In genomic region chr4:57904211-57904610, GRCm38 (mm10) we compare ENCODE assay signal across 8 mouse cellular contexts. TPM values are rescaled to one million over a fixed set of nuclear protein-coding genes. Genes with fewer than 3 reads are reported as not detected.
DNase-seq lines count a peak whose midpoint lies in the region; ATAC-seq and TF ChIP-seq lines count a peak whose summit lies in the region.

No protein-coding gene starts in this region.

- TF ChIP-seq CTCF in cerebellum, adult 2 months (IDR thresholded peaks at IDR 0.05; ENCODE audit: borderline replicate concordance, insufficient read depth, low read depth, low read length) = peak; percentile 85

- DNase-seq in heart, adult 8-10 months (ENCODE audit: low spot score) = peak; percentile 68
- DNase-seq in cerebellum, adult 2 months = peak; percentile 33 to 56
- DNase-seq in intestine, embryonic 14.5 days (ENCODE audit: low spot score) = peak; percentile 81
- DNase-seq in left cerebral cortex, postnatal 4 days = peak; percentile 60
- peak; percentile 26 to 49 for DNase-seq in spleen, postnatal 14 days (ENCODE audit: low spot score in 2 of 2)

- intact Hi-C loops in left cerebral cortex, postnatal 4 days (cut with DNase I) = loop anchor here (5.0 to 10.0 kb wide), 3 partner anchors 173 to 341 kb away; no protein-coding TSS in a partner anchor

- TF ChIP-seq POLR2A in cerebellum, adult 2 months (IDR thresholded peaks at IDR 0.05; ENCODE audit: borderline replicate concordance, insufficient read depth, low read length) = no peak

- no peak overlapping the region for H3K4me2 ChIP-seq in heart, embryonic 11.5 days
- H3K4me2 ChIP-seq in forebrain, embryonic 16.5 days (ENCODE audit: low read length) = no peak overlapping the region
- H3K4me2 ChIP-seq in intestine, embryonic 14.5 days (ENCODE audit: low read length) = no peak overlapping the region
- no peak overlapping the region for H3K4me2 ChIP-seq in midbrain, embryonic 13.5 days (replicated peaks)

- H3K36me3 ChIP-seq in heart, embryonic 11.5 days (ENCODE audit: control insufficient read depth, insufficient read depth, low read length) = no peaks in the 10 kb centered on the region
- H3K36me3 ChIP-seq in forebrain, embryonic 16.5 days (ENCODE audit: control insufficient read depth, insufficient read depth) = no peaks in the 10 kb centered on the region
- H3K36me3 ChIP-seq in intestine, embryonic 14.5 days (ENCODE audit: control insufficient read depth, insufficient read depth, low read length) = no peaks in the 10 kb centered on the region
- no peaks in the 10 kb centered on the region for H3K36me3 ChIP-seq in midbrain, embryonic 13.5 days

- H3K9me3 ChIP-seq in heart, embryonic 11.5 days (replicated peaks; ENCODE audit: control insufficient read depth, low read length) = no peaks in the 10 kb centered on the region
- no peaks in the 10 kb centered on the region for H3K9me3 ChIP-seq in forebrain, embryonic 16.5 days (ENCODE audit: control insufficient read depth, low read length)
- no peaks in the 10 kb centered on the region for H3K9me3 ChIP-seq in intestine, embryonic 14.5 days (ENCODE audit: control insufficient read depth, low read length)
- H3K9me3 ChIP-seq in midbrain, embryonic 13.5 days = no peaks in the 10 kb centered on the region

- H3K4me3 ChIP-seq in heart, embryonic 11.5 days (ENCODE audit: low read depth, low read length) = no peak overlapping the region
- H3K4me3 ChIP-seq in cerebellum, adult 2 months (replicated peaks; ENCODE audit: insufficient read depth, low read depth, low read length) = no peak overlapping the region
- H3K4me3 ChIP-seq in forebrain, embryonic 16.5 days (replicated peaks; ENCODE audit: low read length) = no peak overlapping the region
- no peak overlapping the region for H3K4me3 ChIP-seq in intestine, embryonic 14.5 days (ENCODE audit: low read depth, low read length)
- H3K4me3 ChIP-seq in midbrain, embryonic 13.5 days (replicated peaks) = no peak overlapping the region

- no peak for ATAC-seq in heart, embryonic 11.5 days (replicated peaks; ENCODE audit: insufficient number of reproducible peaks, low FRiP score, low TSS enrichment)
- ATAC-seq in forebrain, embryonic 16.5 days = peak; percentile 76
- no peak for ATAC-seq in intestine, embryonic 14.5 days (replicated peaks; ENCODE audit: low FRiP score, low TSS enrichment, low read depth)
- peak; percentile 53; the same call in 1 of the 2 replicates for ATAC-seq in midbrain, embryonic 13.5 days

- no peak overlapping the region for H3K27ac ChIP-seq in heart, embryonic 11.5 days (ENCODE audit: low read depth, low read length)
- no peak overlapping the region for H3K27ac ChIP-seq in cerebellum, adult 2 months (ENCODE audit: insufficient read depth, low read length)
- H3K27ac ChIP-seq in forebrain, embryonic 16.5 days (ENCODE audit: low read length) = no peak overlapping the region
- H3K27ac ChIP-seq in intestine, embryonic 14.5 days (ENCODE audit: low read depth) = no peak overlapping the region
- no peak overlapping the region for H3K27ac ChIP-seq in midbrain, embryonic 13.5 days

- no peaks in the 10 kb centered on the region for H3K4me1 ChIP-seq in heart, embryonic 11.5 days (ENCODE audit: control insufficient read depth, insufficient read depth, low read length)
- H3K4me1 ChIP-seq in cerebellum, adult 2 months (ENCODE audit: control insufficient read depth, insufficient read depth, low read length) = no peaks in the 10 kb centered on the region
- H3K4me1 ChIP-seq in forebrain, embryonic 16.5 days (replicated peaks; ENCODE audit: control insufficient read depth, insufficient read depth, low read length) = 0 out of 2 replicates have a peak, but pooled peaks cover 3% of the 10 kb centered on the region
- H3K4me1 ChIP-seq in intestine, embryonic 14.5 days (replicated peaks; ENCODE audit: control insufficient read depth, insufficient read depth, low read length) = no peaks in the 10 kb centered on the region; the same call in 1 of the 2 replicates
- 0 out of 2 replicates have a peak, but pooled peaks cover 3% of the 10 kb centered on the region for H3K4me1 ChIP-seq in midbrain, embryonic 13.5 days (replicated peaks)

- WGBS in heart, embryonic 11.5 days (ENCODE audit: insufficient replicate concordance) = 11% methylated on average over 5 of the region's 5 CpGs
- WGBS in cerebellum, adult 2 months = 9% methylated on average over 5 of the region's 5 CpGs
- 12% methylated on average over 5 of the region's 5 CpGs for WGBS in forebrain, embryonic 16.5 days
- 9% methylated on average over 5 of the region's 5 CpGs for WGBS in intestine, embryonic 14.5 days
- WGBS in midbrain, embryonic 13.5 days = 11% methylated on average over 5 of the region's 5 CpGs

- no peak overlapping the region for H3K9ac ChIP-seq in heart, embryonic 11.5 days (ENCODE audit: low read depth, low read length)
- no peak overlapping the region for H3K9ac ChIP-seq in forebrain, embryonic 16.5 days (replicated peaks; ENCODE audit: low read depth, low read length)
- H3K9ac ChIP-seq in intestine, embryonic 14.5 days (ENCODE audit: low read length) = no peak overlapping the region
- H3K9ac ChIP-seq in midbrain, embryonic 13.5 days (replicated peaks) = no peak overlapping the region

- H3K27me3 ChIP-seq in heart, embryonic 11.5 days (ENCODE audit: control insufficient read depth, insufficient read depth, low read length) = no peaks in the 10 kb centered on the region
- no peaks in the 10 kb centered on the region for H3K27me3 ChIP-seq in cerebellum, adult 2 months (ENCODE audit: control insufficient read depth, insufficient read depth, low read length)
- H3K27me3 ChIP-seq in forebrain, embryonic 16.5 days (replicated peaks; ENCODE audit: control insufficient read depth, insufficient read depth, low read length) = no peaks in the 10 kb centered on the region
- H3K27me3 ChIP-seq in intestine, embryonic 14.5 days (replicated peaks; ENCODE audit: control insufficient read depth, insufficient read depth, low read length) = no peaks in the 10 kb centered on the region
- H3K27me3 ChIP-seq in midbrain, embryonic 13.5 days = no peaks in the 10 kb centered on the region

RNA-seq across cellular contexts. Expression of gene D630039A03Rik, which starts 11.9 kb away (rescaled TPM):
- under 1 TPM; 0.09 to 0.25 (median 0.18) TPM for total RNA-seq in heart, adult 8-10 months (2022)
- 0.07 and 0.10 TPM in 2 replicates for polyA plus RNA-seq in heart, embryonic 11.5 days (2014; fragmentation: Nextera tagmentation; extraction: Ambion mirVana)
- 0.54 and 0.86 TPM in 2 replicates for polyA plus RNA-seq in cerebellum, adult 2 months (2012; rRNA removed)
- not detected in 2 replicates for polyA plus RNA-seq in forebrain, embryonic 16.5 days (2015; fragmentation: Nextera tagmentation; extraction: Ambion mirVana)
- 5.7 and 6.1 TPM in 2 replicates for polyA plus RNA-seq in intestine, embryonic 14.5 days (2014; fragmentation: Nextera tagmentation; extraction: Ambion mirVana)
- total RNA-seq in left cerebral cortex, postnatal 4 days (2021) = not detected
- not detected in 2 replicates for polyA plus RNA-seq in midbrain, embryonic 13.5 days (2015; fragmentation: Nextera tagmentation; extraction: Ambion mirVana)

RNA-seq across cellular contexts. Expression of gene Txn1, which starts 52.0 kb away (rescaled TPM):
- total RNA-seq in heart, adult 8-10 months (2022) = 100 to 1,000 TPM; 104 to 107 (median 106) TPM
- 318 and 328 TPM in 2 replicates for polyA plus RNA-seq in heart, embryonic 11.5 days (2014; fragmentation: Nextera tagmentation; extraction: Ambion mirVana)
- polyA plus RNA-seq in cerebellum, adult 2 months (2012; rRNA removed) = 119 and 125 TPM in 2 replicates
- 261 and 274 TPM in 2 replicates for polyA plus RNA-seq in forebrain, embryonic 16.5 days (2015; fragmentation: Nextera tagmentation; extraction: Ambion mirVana)
- polyA plus RNA-seq in intestine, embryonic 14.5 days (2014; fragmentation: Nextera tagmentation; extraction: Ambion mirVana) = 551 and 575 TPM in 2 replicates
- 100 to 1,000 TPM; 187 to 191 TPM for total RNA-seq in left cerebral cortex, postnatal 4 days (2021)
- 279 and 303 TPM in 2 replicates for polyA plus RNA-seq in midbrain, embryonic 13.5 days (2015; fragmentation: Nextera tagmentation; extraction: Ambion mirVana)

Comparison
In these comparisons a context has a peak if more than half of its experiments do, and no peak if none do; other contexts are left out.
1. ATAC-seq: peak in forebrain, embryonic 16.5 days (single experiment) and midbrain, embryonic 13.5 days (single experiment); none in heart, embryonic 11.5 days (single experiment) and intestine, embryonic 14.5 days (single experiment).
2. Peak in every context shown above with its lines, with median percentiles within 50 percentile points of each other: DNase-seq.